Mouse (Mus musculus) gastrocnemius, postnatal 25 days (tissue): ENCODE measurements around the gene Suco. TPM values are rescaled to one million over a fixed set of nuclear protein-coding genes. Genes with fewer than 3 reads are reported as not detected.

Experiments used
- DNase-seq: peaks from one replicate; pipeline ENCODE4 v3.0.0; 2022
- total RNA-seq, 2 experiments: library from RNA; stranded (reverse); gene quantifications; 1 replicate in 1 of 2; 2 replicates in 1 of 2; pipeline ENCODE4 v1.2.3; 2021

The Suco gene
- total RNA-seq, 2 experiments from 2014 or later, result 7.6 to 8.5 TPM

DNA sequence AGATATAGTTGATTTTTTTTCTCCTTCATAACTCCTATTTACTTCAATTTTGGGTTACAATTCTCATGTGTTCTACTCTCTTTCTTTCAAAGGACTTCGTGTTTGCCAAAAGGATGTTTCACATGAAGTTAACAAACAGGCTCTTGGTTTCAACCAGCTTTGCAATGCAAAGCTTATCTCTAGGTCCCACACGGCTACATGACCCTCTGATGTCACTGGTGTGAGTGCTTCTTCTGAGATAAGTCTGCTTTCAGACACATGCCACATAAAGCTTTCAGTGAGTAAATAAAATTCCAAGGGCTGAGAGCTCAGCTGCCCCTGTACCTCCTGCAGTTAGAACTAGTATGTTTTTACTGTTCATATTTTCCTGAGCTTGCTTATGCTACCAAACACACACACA is 18.1 kb upstream of the Suco start:
- no peak for DNase-seq

GRCm38 (mm10) chr1:161894126-161894525 is 17.6 kb upstream of the Suco start:
- DNase-seq, result no peak

DNA sequence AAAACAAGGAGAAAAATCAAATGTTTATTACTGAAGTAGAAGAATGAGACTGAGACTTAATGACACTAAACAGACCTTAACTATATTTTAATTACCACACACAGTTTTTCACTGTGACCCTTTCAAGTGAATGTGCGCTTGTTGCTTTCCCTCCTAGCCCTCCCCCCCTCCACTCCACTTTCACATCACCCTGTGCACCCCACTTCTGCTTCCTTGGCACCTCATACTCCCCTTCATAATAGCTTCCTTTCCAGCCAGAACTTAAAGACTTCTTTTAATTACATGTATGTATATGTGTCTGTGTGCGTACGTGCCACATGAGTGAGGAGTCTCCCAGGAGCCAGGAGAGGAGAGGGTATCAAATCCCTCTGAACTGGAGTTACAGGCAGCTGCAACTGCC is 12.3 kb upstream of the Suco start:
- DNase-seq, result no peak

GRCm38 (mm10) chr1:161887679-161888260 is 11.3 kb upstream of the Suco start:
- no peak for DNase-seq

GRCm38 (mm10) chr1:161885762-161886161 is 9.3 kb upstream of the Suco start:
- DNase-seq, result no peak

DNA sequence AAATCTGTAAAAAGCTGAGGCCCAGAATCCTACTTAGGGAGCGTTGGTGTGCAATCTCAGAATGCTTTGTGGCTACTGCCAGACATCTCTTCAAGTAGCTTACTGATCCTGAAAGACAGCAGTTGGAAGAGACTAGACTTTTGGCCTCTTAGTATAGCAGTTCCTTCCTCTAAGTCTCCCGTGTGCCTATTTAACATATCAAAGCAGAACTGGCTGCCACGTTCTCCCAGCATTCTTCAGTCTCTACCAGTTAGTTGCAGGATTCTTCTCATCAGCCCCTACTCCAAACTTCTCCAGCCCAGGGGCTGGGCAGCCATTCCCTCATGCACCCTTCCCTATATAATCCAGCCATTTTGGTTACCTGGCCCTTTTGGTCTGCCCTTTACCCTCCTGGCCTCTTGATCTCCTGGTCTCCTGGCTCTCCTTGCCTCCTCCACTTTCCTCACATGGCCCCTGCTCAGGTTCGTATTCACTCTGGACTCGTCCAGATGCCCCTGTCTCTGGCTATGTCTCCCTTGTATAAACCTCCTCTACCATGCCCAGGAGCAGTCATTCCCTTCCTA is 1.2 kb upstream of the Suco start:
- no peak for DNase-seq

- DNase-seq, result no peak
These were observed 553 bp downstream of the Suco start for GRCm38 (mm10) chr1:161875706-161876552.

DNA sequence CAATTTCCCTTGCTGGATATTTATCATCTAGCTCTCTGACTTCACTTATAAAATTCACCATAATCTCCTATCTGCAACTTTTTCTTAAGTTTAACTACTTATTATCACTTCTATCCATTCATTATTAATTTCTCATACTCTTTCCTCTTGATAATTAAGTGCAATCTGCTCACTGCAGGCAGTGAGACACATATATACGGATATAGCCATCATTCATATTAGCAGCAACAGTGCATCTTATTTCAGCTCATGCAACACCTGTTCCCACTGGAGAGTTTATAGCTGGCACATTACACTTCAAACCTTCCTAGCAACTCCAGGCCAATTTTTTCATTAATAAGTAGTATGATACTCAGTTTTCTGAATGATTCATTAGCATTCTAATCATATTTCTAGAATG is 7.1 kb downstream of the Suco start:
- no peak for DNase-seq

- DNase-seq, result no peak
These were observed 8.1 kb downstream of the Suco start for GRCm38 (mm10) chr1:161868413-161868812.

GRCm38 (mm10) chr1:161863742-161864141 is 12.7 kb downstream of the Suco start:
- no peak for DNase-seq

GRCm38 (mm10) chr1:161859248-161859647 is 17.2 kb downstream of the Suco start:
- DNase-seq, result no peak

GRCm38 (mm10) chr1:161826677-161827076 is 49.8 kb downstream of the Suco start:
- no peak for DNase-seq

GRCm38 (mm10) chr1:161809428-161809827 is 67.1 kb downstream of the Suco start:
- DNase-seq, result no peak

DNA sequence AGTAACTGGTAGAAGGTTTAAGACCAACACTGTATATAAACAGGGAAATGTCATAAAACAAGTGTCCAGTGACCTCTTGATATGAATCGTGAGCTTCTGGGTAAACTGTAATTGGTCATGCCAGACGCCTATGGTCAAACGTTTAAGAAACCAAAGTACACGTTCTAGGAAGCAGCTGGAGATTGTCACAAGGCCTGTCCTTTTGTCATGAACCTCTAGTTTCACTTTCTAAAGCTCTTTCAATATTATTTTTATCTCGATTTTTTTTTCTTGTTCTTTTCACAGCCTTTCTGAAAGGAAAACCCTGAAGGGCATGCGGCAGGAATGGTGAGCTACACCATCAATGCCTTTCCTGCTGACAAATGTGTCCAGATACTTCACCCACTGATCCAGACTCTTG is 67.5 kb downstream of the Suco start:
- no peak for DNase-seq

DNA sequence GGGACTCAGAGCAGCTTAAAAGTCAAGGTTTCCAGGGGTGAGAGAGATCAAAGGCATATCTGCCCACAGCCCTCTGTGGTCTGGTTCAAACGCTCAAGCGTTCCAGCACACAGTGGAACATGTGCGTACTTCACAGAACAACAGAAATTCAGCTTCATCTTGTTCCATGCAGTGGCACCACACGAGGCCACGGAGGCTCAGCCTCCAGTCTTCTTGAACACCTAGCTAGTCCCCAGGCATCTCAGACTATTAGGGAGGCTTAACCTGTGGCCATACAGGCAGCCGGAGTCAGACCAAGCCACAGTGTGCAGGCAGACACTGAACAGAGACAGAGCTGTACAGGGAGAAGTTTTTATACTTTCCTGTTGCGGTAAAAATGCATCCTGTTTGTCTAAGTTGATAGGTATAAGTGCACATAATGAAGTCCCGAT is 71.9 kb downstream of the Suco start:
- DNase-seq, result no peak

- no peak for DNase-seq
These were observed 75.2 kb downstream of the Suco start for GRCm38 (mm10) chr1:161801321-161801720.

GRCm38 (mm10) chr1:161800256-161800655 is 76.2 kb downstream of the Suco start:
- no peak for DNase-seq

- no peak for DNase-seq
These were observed 76.7 kb downstream of the Suco start for GRCm38 (mm10) chr1:161799791-161800190.

DNA sequence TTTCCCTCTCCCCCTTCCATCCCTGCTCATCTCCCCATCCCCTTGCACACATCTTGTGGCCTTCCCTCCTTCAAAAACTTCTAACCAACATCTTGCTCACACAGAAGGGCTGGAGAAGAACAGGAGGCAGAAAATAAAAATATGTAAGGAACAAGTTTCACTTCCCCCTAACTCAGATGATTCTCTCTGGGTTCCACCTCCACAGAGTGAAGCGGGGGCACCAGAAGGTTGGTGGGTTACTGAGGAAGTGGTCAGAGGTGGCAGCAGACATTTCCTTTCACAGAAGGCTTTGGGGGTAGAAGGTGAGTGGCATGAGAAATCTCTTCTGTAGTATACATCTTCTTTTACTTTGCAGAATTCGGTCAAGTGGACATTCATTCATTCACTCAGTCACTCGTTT is 77.6 kb downstream of the Suco start:
- no peak for DNase-seq

- DNase-seq, result no peak
These were observed 81.9 kb downstream of the Suco start for GRCm38 (mm10) chr1:161794447-161795211.

- no peak for DNase-seq
These were observed 83.2 kb downstream of the Suco start for GRCm38 (mm10) chr1:161793321-161793720.

DNA sequence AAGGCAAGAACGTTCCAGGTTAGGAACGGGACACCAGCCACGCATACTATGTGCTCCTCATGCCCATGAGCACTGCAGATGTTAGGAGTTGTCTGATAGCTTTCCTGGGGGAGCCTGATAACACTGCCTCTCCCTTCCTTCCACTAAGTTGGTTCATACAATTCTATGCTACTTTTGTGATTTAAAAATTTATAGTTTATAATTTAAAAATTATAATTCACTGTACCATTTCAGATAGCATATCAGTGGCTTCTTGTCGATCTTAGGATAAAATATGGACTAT is 83.9 kb downstream of the Suco start:
- no peak for DNase-seq
